Mouse (Mus musculus) midbrain, postnatal 0 days (tissue): ENCODE measurements at regions not wholly inside any gene's neighbourhood (a gene's known extent, or its start where the extent isn't known, plus 50 kb on each side); places are given as distances from the start of the nearest gene placed in this dataset.
A peak's percentile ranks its signal among the peaks of the same experiment; 100 is the strongest.
"Not testable (repeated sequence)": the region's sequence is repeated elsewhere in the genome, so short reads cannot be mapped to it uniquely, and the experiment has no call there.

Experiments
- ATAC-seq: fragments of 200-750 bp; cut with Nextera tagmentation; 2 replicates; pipeline ENCODE4 v1.8.0; 2017; ENCODE audit warnings: moderate number of reproducible peaks, mild to moderate bottlenecking, moderate TSS enrichment, moderate library complexity; ENCODE audit not compliant: low FRiP score
- DNase-seq: peaks from one replicate; pipeline ENCODE4 v3.0.0-alpha.2; 2015; ENCODE audit warnings: low spot score
- H3K27ac ChIP-seq: fragments of 300-500 bp; sonication (generic); 2 replicates; pipeline ENCODE4 v1.5.1; 2014; ENCODE audit warnings: low read depth, mild to moderate bottlenecking, low read length, mixed read lengths
- H3K27me3 ChIP-seq: fragments of 300-500 bp; sonication (generic); 2 replicates; pipeline ENCODE4 v1.6.1; 2014; ENCODE audit warnings: low read length, control low read depth, mixed read lengths; ENCODE audit not compliant: insufficient read depth
- H3K36me3 ChIP-seq: fragments of 300-500 bp; sonication (generic); 2 replicates; pipeline ENCODE4 v1.6.1; 2014; ENCODE audit warnings: low read length, control low read depth, mixed read lengths; ENCODE audit not compliant: insufficient read depth
- H3K4me1 ChIP-seq: fragments of 300-500 bp; sonication (generic); 2 replicates; pipeline ENCODE4 v1.6.1; 2014; ENCODE audit warnings: mild to moderate bottlenecking, control low read depth, antibody characterized with exemption, low read length, mixed read lengths; ENCODE audit not compliant: insufficient read depth
- H3K4me2 ChIP-seq: fragments of 300-500 bp; sonication (generic); 2 replicates; pipeline ENCODE4 v1.6.1; 2014; ENCODE audit warnings: low read depth, mild to moderate bottlenecking, low read length, mixed read lengths; ENCODE audit not compliant: poor library complexity, severe bottlenecking
- H3K4me3 ChIP-seq: fragments of 300-500 bp; sonication (generic); 2 replicates; pipeline ENCODE4 v1.5.1; 2014; ENCODE audit warnings: low read depth, mild to moderate bottlenecking, low read length, moderate library complexity
- H3K9ac ChIP-seq: fragments of 300-500 bp; sonication (generic); replicated peaks from 2 replicates; pipeline ENCODE4 v1.6.1; 2014; ENCODE audit warnings: mild to moderate bottlenecking, low read length, moderate library complexity, mixed read lengths; ENCODE audit not compliant: poor library complexity, severe bottlenecking
- H3K9me3 ChIP-seq: fragments of 300-500 bp; sonication (generic); 2 replicates; pipeline ENCODE4 v1.6.1; 2016; ENCODE audit warnings: low read length, control low read depth
- CTCF ChIP-seq: IDR thresholded peaks from 2 replicates; pipeline ENCODE4 v1.5.1; 2016; ENCODE audit warnings: antibody characterized with exemption, mild to moderate bottlenecking
- WGBS: fragments of 180-500 bp; shearing (Covaris S2); extraction: QIAGEN DNeasy Blood & Tissue Kit; methylation state at CpG from one replicate; pipeline ENCODE4 v1.1.7; 2014; 5-methylcytosine and 5-hydroxymethylcytosine counted together

- 95% methylated on average over 7 of the region's 7 CpGs for WGBS
- Histone ChIP-seq H3K4me1 (no peaks in the 10 kb centered on the region), H3K4me3 (no peak overlapping the region)
Observed at GRCm38 (mm10) chr1:140693482-140693881, 447.5 kb downstream of the Kcnt2 start.

GRCm38 (mm10) chr1:140730189-140730588, 484.2 kb downstream of the Kcnt2 start:
- WGBS, result 100% methylated on average over 1 of the region's 1 CpGs
- H3K27me3 ChIP-seq, result no peaks in the 10 kb centered on the region
- no peak for TF ChIP-seq CTCF
- ATAC-seq, result no peak
- no peak for DNase-seq
- no peak overlapping the region for H3K27ac ChIP-seq
- no peaks in the 10 kb centered on the region for H3K36me3 ChIP-seq
- H3K4me1 ChIP-seq, result no peaks in the 10 kb centered on the region
- H3K9ac ChIP-seq, result no peak overlapping the region
- H3K4me3 ChIP-seq, result no peak overlapping the region
- no peaks in the 10 kb centered on the region for H3K9me3 ChIP-seq
- H3K4me2 ChIP-seq, result no peak overlapping the region

More at GRCm38 (mm10) chr1:140693482-140693881, 447.5 kb downstream of the Kcnt2 start:
- ATAC-seq (no peak), DNase-seq (no peak)
- Histone ChIP-seq H3K9me3 (no peaks in the 10 kb centered on the region), H3K9ac (no peak overlapping the region), H3K27me3 (no peaks in the 10 kb centered on the region), H3K4me2 (no peak overlapping the region), H3K36me3 (no peaks in the 10 kb centered on the region), H3K27ac (no peak overlapping the region)
- TF ChIP-seq CTCF, result no peak

GRCm38 (mm10) chr1:140739001-140739728, 493.2 kb downstream of the Kcnt2 start:
- H3K9ac ChIP-seq, result no peak overlapping the region
- WGBS, result 75% methylated on average over 3 of the region's 3 CpGs
- no peak overlapping the region for H3K27ac ChIP-seq
- ATAC-seq, result no peak
- DNase-seq, result peak; percentile 6
- no peak overlapping the region for H3K4me3 ChIP-seq
- H3K4me1 ChIP-seq, result no peaks in the 10 kb centered on the region
- no peak for TF ChIP-seq CTCF
- H3K9me3 ChIP-seq, result no peaks in the 10 kb centered on the region
- H3K36me3 ChIP-seq, result no peaks in the 10 kb centered on the region
- H3K27me3 ChIP-seq, result no peaks in the 10 kb centered on the region
- H3K4me2 ChIP-seq, result no peak overlapping the region

GRCm38 (mm10) chr1:140740081-140740480, 494.1 kb downstream of the Kcnt2 start:
- H3K9ac ChIP-seq, result no peak overlapping the region
- no peak overlapping the region for H3K27ac ChIP-seq
- H3K4me1 ChIP-seq, result no peaks in the 10 kb centered on the region
- DNase-seq (no peak), ATAC-seq (no peak)
- H3K27me3 ChIP-seq, result no peaks in the 10 kb centered on the region
- TF ChIP-seq CTCF, result no peak
- WGBS, result 81% methylated on average over 1 of the region's 1 CpGs
- H3K4me2 ChIP-seq, result no peak overlapping the region
- no peak overlapping the region for H3K4me3 ChIP-seq
- no peaks in the 10 kb centered on the region for H3K9me3 ChIP-seq
- no peaks in the 10 kb centered on the region for H3K36me3 ChIP-seq

GRCm38 (mm10) chr1:140748011-140748410, 502.1 kb downstream of the Kcnt2 start:
- no peak for TF ChIP-seq CTCF
- ATAC-seq (no peak), DNase-seq (peak; percentile 82)
- Histone ChIP-seq H3K4me3 (no peak overlapping the region), H3K9me3 (no peaks in the 10 kb centered on the region), H3K9ac (no peak overlapping the region), H3K27ac (no peak overlapping the region), H3K4me2 (no peak overlapping the region), H3K27me3 (no peaks in the 10 kb centered on the region), H3K4me1 (no peaks in the 10 kb centered on the region), H3K36me3 (no peaks in the 10 kb centered on the region)
- 5% methylated on average over 3 of the region's 3 CpGs for WGBS

GRCm38 (mm10) chr1:140765906-140766305, 519.9 kb downstream of the Kcnt2 start:
- Histone ChIP-seq H3K36me3 (no peaks in the 10 kb centered on the region), H3K9ac (no peak overlapping the region), H3K27me3 (no peaks in the 10 kb centered on the region), H3K4me3 (no peak overlapping the region), H3K27ac (no peak overlapping the region), H3K9me3 (no peaks in the 10 kb centered on the region), H3K4me2 (no peak overlapping the region), H3K4me1 (no peaks in the 10 kb centered on the region)
- DNase-seq (no peak), ATAC-seq (no peak)
- no peak for TF ChIP-seq CTCF
- WGBS, result 88% methylated on average over 1 of the region's 1 CpGs

- WGBS, result 87% methylated on average over 4 of the region's 4 CpGs
- ATAC-seq, H3K36me3 ChIP-seq, H3K27ac ChIP-seq, H3K27me3 ChIP-seq, H3K9ac ChIP-seq, DNase-seq, H3K9me3 ChIP-seq, H3K4me3 ChIP-seq, H3K4me2 ChIP-seq, H3K4me1 ChIP-seq: not testable (repeated sequence)
Observed at GRCm38 (mm10) chr1:140773769-140774168, 527.8 kb downstream of the Kcnt2 start.
